Mouse (Mus musculus) lung, postnatal 0 days (tissue): ENCODE results near the gene Soga1.

ENCODE experiments used
- CTCF ChIP-seq: IDR thresholded peaks from 2 replicates; pipeline ENCODE4 v1.5.1; 2016; ENCODE audit warnings: antibody characterized with exemption, mild to moderate bottlenecking
- EP300 ChIP-seq: IDR thresholded peaks from 2 replicates; pipeline ENCODE4 v1.6.1; 2016; ENCODE audit warnings: antibody characterized with exemption, mild to moderate bottlenecking, control low read depth

DNA sequence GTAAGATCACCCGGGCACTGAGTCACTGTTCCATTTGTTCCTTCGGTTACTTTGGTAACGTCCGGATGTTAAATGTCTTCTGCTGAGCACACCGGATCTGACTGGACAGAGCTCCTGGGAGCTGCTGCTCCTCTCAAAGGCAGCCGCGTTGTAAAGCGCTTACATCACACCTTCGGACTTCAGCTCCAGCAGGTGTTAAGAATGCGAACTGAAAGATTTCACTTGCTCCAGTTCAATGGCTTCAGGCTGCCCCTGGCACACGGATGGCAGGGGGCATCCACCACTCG is 21.2 kb upstream of the Soga1 start:
- TF ChIP-seq EP300 (no peak), CTCF (no peak)
